Mouse (Mus musculus): ENCODE results near the gene Vrk2. TPM values are rescaled to one million over a fixed set of nuclear protein-coding genes. Genes with fewer than 3 reads are reported as not detected.

Vrk2 gene
- total RNA-seq, 2 experiments from 2014 or later = 11.8 to 12.0 TPM

- DNase-seq = no peak
Observed at GRCm38 (mm10) chr11:26551551-26551950, 42.2 kb downstream of the Vrk2 start.

GRCm38 (mm10) chr11:26537816-26538215 is 56.0 kb downstream of the Vrk2 start:
- DNase-seq = no peak

- no peak for DNase-seq
Observed at GRCm38 (mm10) chr11:26533828-26534119, 60.0 kb downstream of the Vrk2 start.

GRCm38 (mm10) chr11:26532994-26533827 is 60.6 kb downstream of the Vrk2 start:
- no peak for DNase-seq

GRCm38 (mm10) chr11:26526861-26527260 is 66.9 kb downstream of the Vrk2 start:
- no peak for DNase-seq

GRCm38 (mm10) chr11:26518991-26519390 is 74.8 kb downstream of the Vrk2 start:
- DNase-seq = peak; percentile 3

- DNase-seq = no peak
Observed at GRCm38 (mm10) chr11:26516086-26516485, 77.7 kb downstream of the Vrk2 start.

GRCm38 (mm10) chr11:26513683-26514082 is 80.1 kb downstream of the Vrk2 start:
- no peak for DNase-seq

GRCm38 (mm10) chr11:26495951-26496350 is 97.8 kb downstream of the Vrk2 start:
- DNase-seq = no peak

GRCm38 (mm10) chr11:26489761-26490466 is 103.9 kb downstream of the Vrk2 start:
- peak; percentile 27 for DNase-seq

- peak; percentile 4 for DNase-seq
Observed at GRCm38 (mm10) chr11:26481691-26482242, 112.0 kb downstream of the Vrk2 start.

- no peak for DNase-seq
Observed at GRCm38 (mm10) chr11:26477037-26477739, 116.6 kb downstream of the Vrk2 start.

- no peak for DNase-seq
Observed at GRCm38 (mm10) chr11:26454081-26454480, 139.7 kb downstream of the Vrk2 start.

GRCm38 (mm10) chr11:26452693-26453092 is 141.1 kb downstream of the Vrk2 start:
- DNase-seq = no peak

- DNase-seq = no peak
Observed at GRCm38 (mm10) chr11:26451228-26451627, 142.6 kb downstream of the Vrk2 start.

GRCm38 (mm10) chr11:26450636-26451035 is 143.2 kb downstream of the Vrk2 start:
- DNase-seq = no peak

- DNase-seq = no peak
Observed at GRCm38 (mm10) chr11:26449789-26450188, 144.0 kb downstream of the Vrk2 start.

- no peak for DNase-seq
Observed at GRCm38 (mm10) chr11:26444374-26444773, 149.4 kb downstream of the Vrk2 start.

GRCm38 (mm10) chr11:26441121-26441520 is 152.7 kb downstream of the Vrk2 start:
- no peak for DNase-seq

GRCm38 (mm10) chr11:26437818-26438217 is 156.0 kb downstream of the Vrk2 start:
- DNase-seq = no peak

GRCm38 (mm10) chr11:26434229-26434628 is 159.6 kb downstream of the Vrk2 start:
- no peak for DNase-seq

GRCm38 (mm10) chr11:26421472-26421871 is 172.3 kb downstream of the Vrk2 start:
- no peak for DNase-seq
